Mouse (Mus musculus) G1E (cell line): Measurements from ENCODE around the gene Rnf157.

Experiments used
- CTCF ChIP-seq: IDR thresholded peaks from 2 replicates; pipeline ENCODE4 v1.5.1; 2012; ENCODE audit warnings: low read depth, low read length, inconsistent platforms, mixed read lengths
- GATA1 ChIP-seq: IDR thresholded peaks from 2 replicates; pipeline ENCODE4 v1.6.1; 2012; ENCODE audit warnings: borderline replicate concordance, low read length, inconsistent platforms, mixed read lengths
- GATA2 ChIP-seq: IDR thresholded peaks from 2 replicates; pipeline ENCODE4 v1.6.1; 2012; ENCODE audit warnings: low read depth, low read length, inconsistent platforms, borderline replicate concordance
- POLR2AphosphoS5 ChIP-seq: IDR thresholded peaks from 2 replicates; pipeline ENCODE4 v1.6.1; 2012; ENCODE audit warnings: low read depth, low read length, inconsistent platforms; ENCODE audit not compliant: insufficient replicate concordance
- TAL1 ChIP-seq: conservative IDR thresholded peaks from 2 replicates; pipeline ENCODE4 v1.6.1; 2012; ENCODE audit warnings: low read depth, low read length, inconsistent platforms, mixed read lengths

GRCm38 (mm10) chr11:116329314-116330210, 83.3 kb downstream of the Rnf157 start:
- no peak for TF ChIP-seq POLR2AphosphoS5
- TF ChIP-seq CTCF: no peak
- TF ChIP-seq GATA2: no peak
- no peak for TF ChIP-seq GATA1
- no peak for TF ChIP-seq TAL1
